Mouse (Mus musculus): ENCODE data around the gene Slc30a4. TPM values are rescaled to one million over a fixed set of nuclear protein-coding genes. Genes with fewer than 3 reads are reported as not detected.

The Slc30a4 gene
- polyA plus RNA-seq, 1 experiment from 2014 or later = 6.5 TPM

- Histone ChIP-seq H3K4me1 (ENCODE audit: control insufficient read depth, insufficient read depth, low read length) (no peaks in the 10 kb centered on the region), H3K9ac (ENCODE audit: low read depth, low read length) (peak overlapping the region; percentile 63), H3K9me3 (replicated peaks; ENCODE audit: control insufficient read depth, low read length, poor library complexity, severe bottlenecking) (no peaks in the 10 kb centered on the region), H3K4me2 (ENCODE audit: low read length) (peak overlapping the region; percentile 83), H3K4me3 (ENCODE audit: low read depth, low read length) (peak overlapping the region; percentile 45), H3K27ac (ENCODE audit: low read length) (no peak overlapping the region), H3K27me3 (ENCODE audit: control insufficient read depth, insufficient read depth, low read depth, low read length) (peaks cover 10% of the 10 kb centered on the region), H3K36me3 (ENCODE audit: control insufficient read depth, insufficient read depth, low read length) (peaks cover 7% of the 10 kb centered on the region; the same call in 1 of the 2 replicates)
- ATAC-seq = no peak
- WGBS = 30% methylated on average over 12 of the region's 12 CpGs
Measured at GRCm38 (mm10) chr2:122638029-122638428, 64.4 kb downstream of the Slc30a4 start.

DNA sequence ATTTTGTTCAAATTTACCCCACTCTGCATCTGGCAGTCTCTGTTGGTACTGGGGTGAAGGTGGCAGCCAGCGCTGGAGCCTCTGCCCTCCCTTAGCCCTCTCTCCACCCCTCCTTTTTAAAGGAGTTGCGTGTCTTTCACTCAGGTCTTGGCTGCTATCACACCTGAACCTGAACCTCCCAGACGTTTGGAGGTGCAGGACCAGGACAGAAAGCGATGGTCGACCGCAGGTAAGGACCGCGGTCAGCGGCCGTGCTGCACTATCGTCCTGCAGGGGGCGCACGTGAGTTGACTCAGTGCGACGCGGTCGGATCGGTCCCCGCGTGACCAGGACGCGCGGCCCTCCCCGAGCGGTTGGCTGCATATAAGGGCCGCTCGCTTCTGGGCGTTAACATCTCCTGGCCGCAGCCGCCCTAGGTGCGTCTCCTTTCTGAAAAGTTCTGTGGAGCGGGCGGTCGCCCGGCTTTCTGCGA, 64.9 kb downstream of the Slc30a4 start:
- ATAC-seq = peak; percentile 67
- Histone ChIP-seq H3K27ac (ENCODE audit: low read length) (no peak overlapping the region), H3K4me3 (ENCODE audit: low read depth, low read length) (peak overlapping the region; percentile 45), H3K27me3 (ENCODE audit: control insufficient read depth, insufficient read depth, low read depth, low read length) (peaks cover 10% of the 10 kb centered on the region), H3K9ac (ENCODE audit: low read depth, low read length) (peak overlapping the region; percentile 63), H3K36me3 (ENCODE audit: control insufficient read depth, insufficient read depth, low read length) (peaks cover 9% of the 10 kb centered on the region; the same call in 1 of the 2 replicates), H3K4me1 (ENCODE audit: control insufficient read depth, insufficient read depth, low read length) (peaks cover under 1% of the 10 kb centered on the region), H3K9me3 (replicated peaks; ENCODE audit: control insufficient read depth, low read length, poor library complexity, severe bottlenecking) (no peaks in the 10 kb centered on the region), H3K4me2 (ENCODE audit: low read length) (peak overlapping the region; percentile 83)
- WGBS = 2% methylated on average over 36 of the region's 36 CpGs

DNA sequence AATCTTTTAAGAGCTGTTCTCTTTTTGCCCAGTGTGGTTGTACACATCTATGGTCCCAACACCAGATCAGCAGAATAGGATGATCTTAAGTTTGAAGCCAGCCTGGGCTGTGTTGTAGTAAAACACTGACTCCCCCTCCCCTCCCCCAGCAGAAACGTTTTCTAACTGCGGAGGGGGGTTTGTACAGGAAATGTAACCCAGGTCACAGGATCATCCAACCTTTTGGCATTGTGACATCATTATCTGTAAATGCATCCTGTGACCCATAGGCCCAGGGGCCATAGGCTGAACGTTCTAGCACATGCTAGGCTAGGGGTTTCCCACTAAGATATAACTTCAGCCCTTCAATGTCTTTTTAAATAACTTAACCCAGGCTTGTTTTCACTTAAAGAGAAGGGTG, 65.8 kb downstream of the Slc30a4 start, which contains the start of gene AA467197:
Gene AA467197, plus strand, starts transcription at position 301 of the 400 bp plus-strand sequence.
- no peak for ATAC-seq
- Histone ChIP-seq H3K9me3 (replicated peaks; ENCODE audit: control insufficient read depth, low read length, poor library complexity, severe bottlenecking) (no peaks in the 10 kb centered on the region), H3K4me3 (ENCODE audit: low read depth, low read length) (peak within 1 kb of the TSS; percentile 45), H3K27ac (ENCODE audit: low read length) (no peak within 1 kb of the TSS), H3K4me1 (ENCODE audit: control insufficient read depth, insufficient read depth, low read length) (peaks cover 9% of the 10 kb centered on the region), H3K27me3 (ENCODE audit: control insufficient read depth, insufficient read depth, low read depth, low read length) (peaks cover 10% of the 10 kb centered on the region), H3K4me2 (ENCODE audit: low read length) (peak within 1 kb of the TSS; percentile 83), H3K36me3 (ENCODE audit: control insufficient read depth, insufficient read depth, low read length) (peaks cover 9% of the 10 kb centered on the region; the same call in 1 of the 2 replicates), H3K9ac (ENCODE audit: low read depth, low read length) (peak within 1 kb of the TSS; percentile 63)
- WGBS = 63% methylated on average over 3 of the region's 3 CpGs

MicroRNA genes within 50 kb of the gene (microRNA counts, 519-probe panel; counts per million panel counts)
- microRNA mmu-miR-147 = 692 counts per million, percentile 20 among the panel's probes with 10 or more counts

Small RNA genes lying within 50 kb of the gene (microRNA-seq; reads per million reads assigned to microRNA genes)
- 11.7 reads per million, percentile 32 among the genes with 10 or more reads in this experiment for gene Mir147

Other genes starting within 250 kb of the Slc30a4 start
- gene Gm14085, start 217.7 kb downstream of the Slc30a4 start, polyA plus RNA-seq (2015; fragmentation: Nextera tagmentation; extraction: Ambion mirVana) = 0.06 TPM in 1 of 2 replicates, not detected in the other
- gene Gatm, start 91.4 kb downstream of the Slc30a4 start, polyA plus RNA-seq (2015; fragmentation: Nextera tagmentation; extraction: Ambion mirVana) = 45.2 and 56.3 TPM in 2 replicates
- 0.30 TPM in 1 of 2 replicates, not detected in the other for gene AA467197, start 65.7 kb downstream of the Slc30a4 start, polyA plus RNA-seq (2015; fragmentation: Nextera tagmentation; extraction: Ambion mirVana)
- 108 and 114 TPM in 2 replicates for gene Bloc1s6, start 35.8 kb upstream of the Slc30a4 start, polyA plus RNA-seq (2015; fragmentation: Nextera tagmentation; extraction: Ambion mirVana)
- gene Sqor, start 62.6 kb upstream of the Slc30a4 start, polyA plus RNA-seq (2015; fragmentation: Nextera tagmentation; extraction: Ambion mirVana) = 2.4 and 3.1 TPM in 2 replicates